Mouse (Mus musculus) liver, adult 2 months (tissue): ENCODE data around the gene Ppp1r11.

Source experiments
- CTCF ChIP-seq: fragments of 200-500 bp; IDR thresholded peaks from 2 replicates; pipeline ENCODE4 v1.5.1; 2011; ENCODE audit warnings: low read depth, low read length, control low read depth
- POLR2A ChIP-seq: fragments of 200-500 bp; IDR thresholded peaks from 2 replicates; pipeline ENCODE4 v1.6.1; 2011; ENCODE audit warnings: low read length, control low read depth; ENCODE audit not compliant: insufficient read depth; ENCODE audit errors: extremely low read depth

- TF ChIP-seq POLR2A (no peak), CTCF (no peak)
Observed at GRCm38 (mm10) chr17:36909802-36910201, 41.7 kb downstream of the Ppp1r11 start.
